Mouse (Mus musculus) spleen, adult 2 months (tissue): ENCODE measurements around the gene Rad9a.

Experiments
- CTCF ChIP-seq: fragments of 200-500 bp; IDR thresholded peaks from 2 replicates; pipeline ENCODE4 v1.5.1; 2011; ENCODE audit warnings: mild to moderate bottlenecking, inconsistent platforms; ENCODE audit not compliant: insufficient read depth, insufficient read length, insufficient replicate concordance; ENCODE audit errors: extremely low read depth
- POLR2A ChIP-seq: fragments of 200-500 bp; IDR thresholded peaks from 2 replicates; pipeline ENCODE4 v1.6.1; 2011; ENCODE audit warnings: low read depth, low read length, inconsistent platforms

- TF ChIP-seq POLR2A = peak; percentile 93
- peak; percentile 81 for TF ChIP-seq CTCF
Observed at GRCm38 (mm10) chr19:4169378-4169784, 32.1 kb downstream of the Rad9a start.
